Mouse (Mus musculus): ENCODE measurements at regions not wholly inside any gene's neighbourhood (a gene's known extent, or its start where the extent isn't known, plus 50 kb on each side); places are given as distances from the start of the nearest gene placed in this dataset.

DNA sequence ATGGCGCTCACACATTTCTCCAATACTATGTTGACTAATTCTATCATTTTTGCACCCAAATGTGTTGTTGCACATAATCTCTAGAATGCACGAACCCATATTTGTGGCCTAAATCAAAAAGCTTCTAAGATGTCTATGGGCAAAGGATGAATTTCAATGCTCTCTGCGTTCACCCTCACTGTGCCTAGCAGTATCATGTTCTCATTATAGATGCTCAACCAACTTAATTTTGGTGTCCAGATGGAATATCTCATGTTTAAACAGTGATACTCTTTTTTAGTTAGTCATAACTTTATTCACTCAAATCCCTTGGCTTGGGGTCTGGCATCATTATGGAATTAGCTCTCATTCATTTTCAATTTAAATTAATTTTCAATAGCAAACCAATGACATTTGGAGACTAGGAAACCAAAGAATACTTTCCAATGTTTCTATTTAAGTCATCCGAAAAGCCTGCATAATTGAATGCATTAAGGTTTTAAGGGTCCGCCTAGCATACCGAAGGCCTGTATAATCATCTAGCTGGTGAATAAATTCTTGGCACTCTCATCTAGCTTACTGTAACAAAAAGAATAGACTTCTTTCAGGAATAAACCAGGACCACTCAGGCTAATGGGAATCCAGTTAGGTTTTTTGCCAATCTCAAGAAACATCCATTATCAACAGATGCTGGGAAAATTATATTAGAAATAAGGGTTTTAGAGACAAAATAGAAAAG, 1050.7 kb downstream of the Cdh8 start:
- Histone ChIP-seq H3K4me3 (ENCODE audit: low read depth, low read length) (no peak overlapping the region), H3K4me2 (replicated peaks; ENCODE audit: low read depth) (no peak overlapping the region), H3K36me3 (ENCODE audit: control insufficient read depth, insufficient read depth) (no peaks in the 10 kb centered on the region), H3K27ac (ENCODE audit: low read depth, low read length) (no peak overlapping the region), H3K9me3 (ENCODE audit: control insufficient read depth) (no peaks in the 10 kb centered on the region), H3K4me1 (replicated peaks; ENCODE audit: control insufficient read depth, insufficient read depth, low read length) (no peaks in the 10 kb centered on the region), H3K27me3 (replicated peaks; ENCODE audit: control insufficient read depth, insufficient read depth, low read length) (no peaks in the 10 kb centered on the region), H3K9ac (ENCODE audit: low read depth, low read length) (no peak overlapping the region)
- 85% methylated on average over 6 of the region's 6 CpGs for WGBS
- TF ChIP-seq CTCF (IDR thresholded peaks at IDR 0.05; ENCODE audit: low read depth), result no peak
- ATAC-seq, result no peak

DNA sequence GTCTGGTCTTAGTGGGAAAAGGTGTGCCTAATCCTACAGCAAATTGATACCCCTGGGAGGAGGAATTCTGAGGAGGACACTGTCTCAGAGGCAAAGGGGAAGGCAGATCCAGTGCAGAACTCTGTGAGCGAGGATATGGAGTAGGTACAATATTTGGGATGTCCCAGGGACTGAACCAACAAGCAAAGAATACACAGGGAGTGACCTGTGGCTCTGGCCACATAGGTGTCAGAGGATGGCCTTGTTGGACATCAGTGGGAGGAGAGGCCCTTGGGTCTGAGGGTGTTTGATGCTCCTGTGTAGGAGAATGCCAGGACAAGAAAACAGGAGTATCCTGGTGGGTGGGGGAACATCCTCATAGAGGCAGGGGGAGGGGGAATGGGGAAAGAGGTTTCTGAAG, 1079.0 kb downstream of the Cdh8 start:
- no peaks in the 10 kb centered on the region for H3K27me3 ChIP-seq (replicated peaks; ENCODE audit: control insufficient read depth, insufficient read depth, low read length)
- no peak overlapping the region for H3K27ac ChIP-seq (ENCODE audit: low read depth, low read length)
- no peak for TF ChIP-seq CTCF (IDR thresholded peaks at IDR 0.05; ENCODE audit: low read depth)
- WGBS, result 67% methylated on average over 1 of the region's 1 CpGs
- no peak overlapping the region for H3K9ac ChIP-seq (ENCODE audit: low read depth, low read length)
- ATAC-seq, result no peak
- H3K4me2 ChIP-seq (replicated peaks; ENCODE audit: low read depth), result no peak overlapping the region
- H3K36me3 ChIP-seq (ENCODE audit: control insufficient read depth, insufficient read depth), result no peaks in the 10 kb centered on the region
- H3K4me1 ChIP-seq (replicated peaks; ENCODE audit: control insufficient read depth, insufficient read depth, low read length), result no peaks in the 10 kb centered on the region
- no peak overlapping the region for H3K4me3 ChIP-seq (ENCODE audit: low read depth, low read length)
- no peaks in the 10 kb centered on the region for H3K9me3 ChIP-seq (ENCODE audit: control insufficient read depth)

DNA sequence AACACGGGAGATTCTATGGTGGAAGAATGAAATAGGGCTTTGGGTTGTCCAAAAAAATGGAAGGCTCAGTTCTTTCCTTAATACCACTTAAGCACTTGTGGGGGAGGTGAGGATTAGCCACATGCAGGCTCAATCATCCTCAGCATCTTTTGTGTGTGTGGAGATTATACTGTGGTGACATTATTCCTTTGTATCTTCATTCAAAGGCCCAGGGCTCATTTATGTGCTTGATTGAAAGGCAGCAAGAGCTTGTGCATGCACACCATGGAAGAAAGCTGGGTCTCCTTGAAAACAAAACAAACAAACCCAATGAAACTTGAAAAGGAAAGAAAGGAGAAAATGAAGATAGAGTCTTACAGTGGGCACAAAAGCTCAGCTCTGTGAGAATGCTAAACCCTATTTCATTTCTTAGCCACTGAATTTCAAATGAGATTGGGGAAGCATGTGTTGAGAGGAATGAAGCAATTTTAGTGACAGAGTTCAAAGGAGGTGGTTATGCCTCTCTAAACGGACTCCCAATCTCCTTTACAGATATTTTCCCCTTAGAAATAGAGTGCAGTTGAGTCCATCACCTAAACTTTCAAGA, 1106.8 kb downstream of the Cdh8 start:
- no peaks in the 10 kb centered on the region for H3K36me3 ChIP-seq (ENCODE audit: control insufficient read depth, insufficient read depth)
- no peak overlapping the region for H3K4me2 ChIP-seq (replicated peaks; ENCODE audit: low read depth)
- H3K9ac ChIP-seq (ENCODE audit: low read depth, low read length), result no peak overlapping the region
- no peaks in the 10 kb centered on the region for H3K9me3 ChIP-seq (ENCODE audit: control insufficient read depth)
- H3K27me3 ChIP-seq (replicated peaks; ENCODE audit: control insufficient read depth, insufficient read depth, low read length), result no peaks in the 10 kb centered on the region
- ATAC-seq, result no peak
- TF ChIP-seq CTCF (IDR thresholded peaks at IDR 0.05; ENCODE audit: low read depth), result no peak
- no peaks in the 10 kb centered on the region for H3K4me1 ChIP-seq (replicated peaks; ENCODE audit: control insufficient read depth, insufficient read depth, low read length)
- H3K27ac ChIP-seq (ENCODE audit: low read depth, low read length), result no peak overlapping the region
- 75% methylated on average over 2 of the region's 2 CpGs for WGBS
- H3K4me3 ChIP-seq (ENCODE audit: low read depth, low read length), result no peak overlapping the region

DNA sequence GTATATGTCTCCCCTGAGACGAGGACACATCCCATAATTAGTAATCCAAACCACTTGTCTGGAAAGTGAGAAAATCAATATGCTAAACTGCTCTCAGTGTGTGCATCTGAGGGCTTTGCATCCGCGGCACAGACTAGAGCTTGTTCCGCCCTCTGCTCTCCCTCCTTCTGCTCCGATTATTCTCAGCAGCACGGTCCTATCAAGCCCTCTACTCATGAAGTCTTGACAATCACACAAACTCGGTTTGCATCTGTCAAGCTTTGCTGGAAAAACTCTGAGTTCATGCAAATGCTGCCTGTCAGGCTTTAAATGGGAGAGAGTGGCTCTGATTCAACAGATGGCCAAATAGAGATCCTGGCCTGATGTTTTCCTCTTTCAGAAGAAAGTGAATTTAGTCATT, 1121.3 kb downstream of the Cdh8 start:
- Histone ChIP-seq H3K9ac (ENCODE audit: low read depth, low read length) (no peak overlapping the region), H3K27ac (ENCODE audit: low read depth, low read length) (no peak overlapping the region), H3K9me3 (ENCODE audit: control insufficient read depth) (no peaks in the 10 kb centered on the region), H3K36me3 (ENCODE audit: control insufficient read depth, insufficient read depth) (no peaks in the 10 kb centered on the region), H3K4me1 (replicated peaks; ENCODE audit: control insufficient read depth, insufficient read depth, low read length) (no peaks in the 10 kb centered on the region), H3K4me3 (ENCODE audit: low read depth, low read length) (no peak overlapping the region), H3K4me2 (replicated peaks; ENCODE audit: low read depth) (no peak overlapping the region), H3K27me3 (replicated peaks; ENCODE audit: control insufficient read depth, insufficient read depth, low read length) (no peaks in the 10 kb centered on the region)
- 46% methylated on average over 7 of the region's 7 CpGs for WGBS
- no peak for TF ChIP-seq CTCF (IDR thresholded peaks at IDR 0.05; ENCODE audit: low read depth)
- no peak for ATAC-seq

DNA sequence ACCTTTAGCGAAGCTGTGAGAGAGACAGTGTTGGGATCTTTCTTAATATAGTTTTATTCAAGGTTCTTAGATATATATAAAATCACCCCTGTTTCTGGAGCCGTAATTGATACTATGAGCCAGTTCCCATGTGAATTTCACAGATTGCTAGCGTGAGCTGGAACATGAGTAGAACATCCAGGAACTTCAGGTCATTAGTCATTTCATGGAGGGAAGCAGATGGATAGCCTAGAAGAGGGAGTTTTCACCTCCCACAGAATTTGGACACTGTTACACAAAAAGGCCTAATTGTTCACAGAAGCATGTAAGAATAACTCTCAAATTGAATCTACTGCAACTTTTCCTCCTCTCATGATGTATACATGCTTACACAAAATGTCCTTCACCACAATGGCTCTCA, 1156.0 kb downstream of the Cdh8 start:
- no peak for ATAC-seq
- H3K9ac ChIP-seq (ENCODE audit: low read depth, low read length), result no peak overlapping the region
- WGBS, result 84% methylated on average over 3 of the region's 3 CpGs
- H3K9me3 ChIP-seq (ENCODE audit: control insufficient read depth), result no peaks in the 10 kb centered on the region
- H3K27ac ChIP-seq (ENCODE audit: low read depth, low read length), result no peak overlapping the region
- TF ChIP-seq CTCF (IDR thresholded peaks at IDR 0.05; ENCODE audit: low read depth), result no peak
- H3K4me1 ChIP-seq (replicated peaks; ENCODE audit: control insufficient read depth, insufficient read depth, low read length), result no peaks in the 10 kb centered on the region
- H3K27me3 ChIP-seq (replicated peaks; ENCODE audit: control insufficient read depth, insufficient read depth, low read length), result no peaks in the 10 kb centered on the region
- H3K4me3 ChIP-seq (ENCODE audit: low read depth, low read length), result no peak overlapping the region
- H3K36me3 ChIP-seq (ENCODE audit: control insufficient read depth, insufficient read depth), result no peaks in the 10 kb centered on the region
- no peak overlapping the region for H3K4me2 ChIP-seq (replicated peaks; ENCODE audit: low read depth)

DNA sequence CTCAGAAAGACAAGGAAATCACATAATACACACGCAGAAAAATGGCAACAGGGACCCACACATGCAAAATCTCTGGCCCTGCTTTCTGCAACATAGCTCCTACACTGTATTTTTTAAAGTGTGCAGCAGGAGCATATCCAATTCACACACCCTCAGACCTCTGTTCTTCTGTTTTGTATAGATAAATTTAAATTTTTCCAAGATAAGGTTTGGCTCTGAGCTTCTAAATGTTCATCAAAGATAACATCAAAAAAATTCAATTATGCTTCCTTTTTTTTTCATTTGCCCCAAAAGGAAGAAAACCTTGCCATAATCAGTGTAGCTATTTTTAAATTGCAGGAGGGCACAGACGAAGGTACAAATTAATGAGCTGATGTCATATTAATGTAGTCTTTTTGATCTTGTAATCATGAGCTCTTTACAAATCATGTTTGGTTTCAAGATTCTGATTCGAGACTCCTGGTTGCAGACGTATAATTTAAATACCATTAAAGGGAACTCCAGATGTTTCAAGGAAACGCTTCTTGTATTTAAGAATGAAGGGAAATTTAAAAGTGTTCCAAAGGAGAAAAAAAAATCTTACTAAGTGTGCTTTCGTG, 1172.8 kb downstream of the Cdh8 start:
- Histone ChIP-seq H3K36me3 (ENCODE audit: control insufficient read depth, insufficient read depth) (no peaks in the 10 kb centered on the region), H3K27me3 (replicated peaks; ENCODE audit: control insufficient read depth, insufficient read depth, low read length) (no peaks in the 10 kb centered on the region), H3K4me1 (replicated peaks; ENCODE audit: control insufficient read depth, insufficient read depth, low read length) (no peaks in the 10 kb centered on the region), H3K4me3 (ENCODE audit: low read depth, low read length) (no peak overlapping the region), H3K27ac (ENCODE audit: low read depth, low read length) (no peak overlapping the region), H3K9me3 (ENCODE audit: control insufficient read depth) (no peaks in the 10 kb centered on the region), H3K4me2 (replicated peaks; ENCODE audit: low read depth) (no peak overlapping the region), H3K9ac (ENCODE audit: low read depth, low read length) (no peak overlapping the region)
- no peak for TF ChIP-seq CTCF (IDR thresholded peaks at IDR 0.05; ENCODE audit: low read depth)
- no peak for ATAC-seq
- 71% methylated on average over 6 of the region's 6 CpGs for WGBS

All from intestine, postnatal 0 days (tissue).